Mouse (Mus musculus) Patski (cell line): Measurements from ENCODE around the gene Gart. TPM values are rescaled to one million over a fixed set of nuclear protein-coding genes. Genes with fewer than 3 reads are reported as not detected.

Experiments used
- ATAC-seq: fragments of 100-300 bp; one replicate; pipeline ENCODE4 v1.8.0; 2021
- CTCF ChIA-PET: fragments of 350-600 bp; sonication (Branson Sonifier 250); formaldehyde crosslinking; loops from one replicate; lab custom pipeline; 2022; ENCODE audit warnings: inconsistent platforms; lab: Charles Lee
- POLR2A ChIA-PET: fragments of 350-600 bp; sonication (Branson Sonifier 250); formaldehyde crosslinking; loops from one replicate; lab custom pipeline; 2022; ENCODE audit warnings: antibody characterized with exemption, inconsistent platforms; lab: Charles Lee
- DNase-seq: peaks from one replicate; pipeline ENCODE4 v3.0.0-alpha.2; 2011; ENCODE audit warnings: low read depth, low spot score
- H3K27me3 ChIP-seq: fragments of 371-371 bp; one replicate; pipeline ENCODE4 v1.5.1; 2021
- CTCF ChIP-seq: fragments of 100-300 bp; IDR thresholded peaks from one replicate; pipeline ENCODE4 v1.5.1; 2021
- in situ Hi-C: fragments of 300-500 bp; cut with MboI; formaldehyde crosslinking; loops from 3 replicates; pipeline ENCODE4 v1.11.1; 2018; ENCODE audit warnings: low pct_unique_long_range_greater_than_20kb, mixed read lengths
- polyA plus RNA-seq: library from polyadenylated mRNA; unstranded; gene quantifications from one replicate; pipeline ENCODE4 v1.2.3, GENCODE M21; 2021

Gene Gart
- polyA plus RNA-seq, 1 experiment from 2014 or later, result 79.5 TPM

DNA sequence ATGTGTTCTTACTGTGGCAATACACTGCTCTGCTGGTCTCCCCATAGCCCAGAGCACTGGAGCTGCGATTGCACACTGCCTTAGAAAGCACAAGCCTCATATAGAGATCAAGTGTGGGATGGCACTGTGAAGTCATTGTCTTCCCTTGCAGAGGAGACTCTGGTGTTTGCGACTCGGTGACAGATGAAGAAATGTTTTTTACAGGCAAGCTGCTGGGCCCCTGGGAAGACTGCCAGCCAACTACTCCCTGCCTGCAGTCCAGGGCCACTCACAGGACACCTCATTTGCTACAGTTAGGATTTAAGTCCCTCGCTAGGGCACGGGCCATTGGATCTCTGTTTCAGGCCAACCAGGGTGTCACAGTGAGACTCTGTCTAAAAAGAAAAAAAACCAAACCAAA, 14.3 kb downstream of the Gart start:
- CTCF ChIA-PET, result no interaction called here
- no peaks in the 10 kb centered on the region for H3K27me3 ChIP-seq
- TF ChIP-seq CTCF, result no peak
- DNase-seq (no peak), ATAC-seq (no peak)
- in situ Hi-C loops, result no loop called here
- POLR2A ChIA-PET, result no interaction called here

DNA sequence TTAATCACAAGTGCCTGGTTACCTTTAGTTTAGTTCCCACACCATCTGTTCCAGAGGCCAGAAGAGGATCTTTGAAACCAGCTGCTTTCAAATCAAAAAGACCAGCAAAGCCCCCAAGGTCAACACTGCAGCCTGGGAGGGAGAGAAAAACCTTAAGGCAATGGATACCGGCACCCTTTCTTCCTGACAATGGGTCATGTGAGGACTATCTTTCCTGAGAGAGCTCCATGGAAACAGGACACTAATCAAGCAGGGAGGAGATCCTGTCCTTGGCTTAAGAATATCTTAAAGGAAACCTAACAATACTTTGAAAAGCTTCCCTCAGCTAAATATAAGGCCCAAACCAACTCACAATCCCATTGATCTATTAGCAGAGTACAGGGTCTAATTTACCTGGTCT, 16.2 kb downstream of the Gart start:
- ATAC-seq (no peak), DNase-seq (no peak)
- no peak for TF ChIP-seq CTCF
- no peaks in the 10 kb centered on the region for H3K27me3 ChIP-seq
- POLR2A ChIA-PET, result no interaction called here
- in situ Hi-C loops, result no loop called here
- CTCF ChIA-PET, result no interaction called here

DNA sequence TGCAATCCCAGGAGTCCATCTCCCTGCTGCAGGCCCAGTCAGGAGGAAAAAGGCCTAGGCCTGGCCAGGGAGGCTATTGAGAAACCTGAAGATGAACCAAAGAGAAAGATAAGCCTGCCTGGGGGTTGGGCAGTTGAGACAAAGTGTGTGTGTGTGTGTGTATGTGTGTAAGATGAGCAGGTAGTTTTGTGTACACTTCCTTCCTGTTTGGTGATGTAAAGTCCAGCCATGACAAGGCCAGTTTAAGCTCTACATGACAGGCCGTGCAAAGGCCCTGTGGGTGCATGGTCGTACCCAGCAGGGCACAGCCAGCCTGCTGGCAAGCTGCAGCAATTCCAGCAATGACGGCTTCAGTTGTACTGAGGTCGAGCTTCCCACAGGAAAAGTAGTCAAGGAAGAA, 17.0 kb downstream of the Gart start:
- no peak for DNase-seq
- no peak for ATAC-seq
- POLR2A ChIA-PET, result interaction anchor here (0.6 kb wide), 1 partner anchor 16 kb away, joined by 4 read pairs; no protein-coding TSS in a partner anchor
- in situ Hi-C loops, result no loop called here
- CTCF ChIA-PET, result no interaction called here
- no peaks in the 10 kb centered on the region for H3K27me3 ChIP-seq
- TF ChIP-seq CTCF, result no peak

DNA sequence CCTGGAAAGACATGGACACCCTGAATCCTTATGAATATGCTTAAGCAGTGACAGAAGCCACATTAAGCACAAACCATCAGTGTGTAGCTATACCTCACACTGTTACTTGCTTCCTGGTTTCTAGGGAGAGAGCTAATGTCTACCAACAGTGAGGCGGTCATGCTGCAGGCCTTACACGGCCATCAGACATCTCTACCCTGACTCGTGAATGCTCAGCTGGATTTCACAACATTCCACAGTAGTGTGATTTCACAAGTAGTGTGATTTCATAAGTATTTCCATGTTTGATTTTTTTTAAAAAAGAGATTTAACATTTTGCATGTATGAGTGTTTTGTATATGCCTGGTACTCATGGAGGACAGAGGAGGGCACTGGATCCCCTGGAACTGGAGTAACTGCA, 18.1 kb downstream of the Gart start:
- no peak for TF ChIP-seq CTCF
- ATAC-seq (no peak), DNase-seq (no peak)
- in situ Hi-C loops, result no loop called here
- POLR2A ChIA-PET, result no interaction called here
- CTCF ChIA-PET, result no interaction called here
- no peaks in the 10 kb centered on the region for H3K27me3 ChIP-seq

DNA sequence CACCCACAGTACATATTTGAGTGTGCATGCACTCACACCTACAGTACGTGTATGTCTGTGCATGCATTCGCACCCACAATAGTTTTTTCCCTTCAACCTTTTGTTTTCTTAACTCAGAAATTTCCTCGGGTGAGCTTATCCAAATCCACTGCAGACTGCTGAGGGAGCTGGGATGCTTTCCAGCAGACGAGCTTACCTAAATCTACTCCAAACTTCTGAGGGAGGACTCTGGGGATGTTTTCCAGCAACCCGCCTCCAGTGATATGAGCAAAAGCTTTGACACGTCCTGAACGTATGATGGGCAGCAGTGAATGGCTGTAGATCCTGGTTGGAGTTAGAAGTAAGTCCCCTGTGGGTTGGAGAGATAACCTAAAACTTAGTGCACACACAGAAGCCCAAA, 18.9 kb downstream of the Gart start:
- TF ChIP-seq CTCF, result no peak
- CTCF ChIA-PET, result no interaction called here
- POLR2A ChIA-PET, result no interaction called here
- no peaks in the 10 kb centered on the region for H3K27me3 ChIP-seq
- no peak for ATAC-seq
- in situ Hi-C loops, result no loop called here
- no peak for DNase-seq

DNA sequence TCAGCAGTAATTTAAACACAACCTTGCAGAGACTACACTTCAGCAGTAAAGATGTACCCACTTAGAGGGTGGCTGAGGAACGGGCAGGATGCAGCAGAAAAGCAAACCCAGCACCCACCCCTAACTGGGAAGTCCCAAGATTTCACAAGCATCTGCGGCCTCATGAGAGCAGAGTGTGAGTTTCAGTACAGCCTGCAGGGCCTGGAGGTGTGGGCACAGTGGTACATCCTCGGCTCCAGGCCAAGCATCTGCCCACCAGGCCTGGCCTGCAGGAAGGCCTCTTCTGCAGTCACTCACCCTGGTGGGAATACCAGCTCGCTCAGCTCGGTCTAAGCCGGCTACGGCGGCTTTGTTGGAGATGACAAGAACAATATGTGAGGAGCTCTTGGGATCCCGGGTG, 23.7 kb downstream of the Gart start:
- H3K27me3 ChIP-seq, result no peaks in the 10 kb centered on the region
- POLR2A ChIA-PET, result no interaction called here
- no peak for TF ChIP-seq CTCF
- CTCF ChIA-PET, result no interaction called here
- ATAC-seq, result no peak
- in situ Hi-C loops, result no loop called here
- DNase-seq, result no peak

DNA sequence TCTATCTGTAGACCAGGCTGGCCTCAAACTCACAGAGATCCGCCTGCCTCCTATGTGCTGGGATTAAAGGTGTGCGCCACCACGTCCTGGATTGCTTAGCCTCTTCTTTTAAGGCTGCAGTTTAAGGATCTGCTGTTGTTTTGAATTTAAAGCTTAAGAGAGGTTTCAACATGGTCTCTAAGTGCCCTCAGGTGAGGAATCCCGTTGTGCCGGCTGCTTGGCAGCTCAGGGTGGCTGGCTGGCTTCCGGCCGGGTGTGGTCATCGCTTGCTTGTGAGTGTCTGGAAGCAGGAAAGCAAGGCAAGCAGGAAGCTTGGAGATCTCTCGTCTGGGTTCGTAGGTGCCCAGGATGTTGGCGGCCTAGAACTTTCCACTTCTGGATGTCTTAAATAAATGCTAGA, 25.8 kb downstream of the Gart start:
- H3K27me3 ChIP-seq, result no peaks in the 10 kb centered on the region
- in situ Hi-C loops, result no loop called here
- CTCF ChIA-PET, result interaction anchor here (0.6 to 1.6 kb wide), 2 partner anchors 10 to 18 kb away, joined by 3 to 4 read pairs; no protein-coding TSS in a partner anchor
- TF ChIP-seq CTCF, result no peak
- no peak for DNase-seq
- POLR2A ChIA-PET, result no interaction called here
- no peak for ATAC-seq

DNA sequence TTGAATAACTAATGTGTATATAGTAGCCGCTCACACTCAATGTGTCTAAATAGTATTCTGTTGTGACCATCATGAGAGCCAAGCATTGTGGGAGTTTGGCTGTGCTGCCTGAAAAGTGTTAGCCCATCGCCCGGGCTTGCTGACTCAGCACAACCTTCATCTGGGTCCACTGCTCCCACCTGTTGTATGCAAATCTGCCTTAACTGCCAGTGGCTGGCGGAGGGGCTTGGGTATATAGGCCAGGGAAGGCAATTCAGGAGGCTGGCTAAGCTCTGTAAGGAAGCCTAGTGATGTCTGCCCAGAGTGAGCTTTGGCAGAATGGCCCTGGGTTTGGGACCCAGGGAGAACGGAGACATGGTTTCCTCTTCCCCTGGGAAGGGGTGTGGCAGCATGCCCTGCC, 26.6 kb downstream of the Gart start:
- DNase-seq, result no peak
- in situ Hi-C loops, result no loop called here
- CTCF ChIA-PET, result interaction anchor here (1.6 kb wide), 1 partner anchor 19 kb away, joined by 4 read pairs; no protein-coding TSS in a partner anchor
- no peak for ATAC-seq
- TF ChIP-seq CTCF, result no peak
- no peaks in the 10 kb centered on the region for H3K27me3 ChIP-seq
- POLR2A ChIA-PET, result no interaction called here

DNA sequence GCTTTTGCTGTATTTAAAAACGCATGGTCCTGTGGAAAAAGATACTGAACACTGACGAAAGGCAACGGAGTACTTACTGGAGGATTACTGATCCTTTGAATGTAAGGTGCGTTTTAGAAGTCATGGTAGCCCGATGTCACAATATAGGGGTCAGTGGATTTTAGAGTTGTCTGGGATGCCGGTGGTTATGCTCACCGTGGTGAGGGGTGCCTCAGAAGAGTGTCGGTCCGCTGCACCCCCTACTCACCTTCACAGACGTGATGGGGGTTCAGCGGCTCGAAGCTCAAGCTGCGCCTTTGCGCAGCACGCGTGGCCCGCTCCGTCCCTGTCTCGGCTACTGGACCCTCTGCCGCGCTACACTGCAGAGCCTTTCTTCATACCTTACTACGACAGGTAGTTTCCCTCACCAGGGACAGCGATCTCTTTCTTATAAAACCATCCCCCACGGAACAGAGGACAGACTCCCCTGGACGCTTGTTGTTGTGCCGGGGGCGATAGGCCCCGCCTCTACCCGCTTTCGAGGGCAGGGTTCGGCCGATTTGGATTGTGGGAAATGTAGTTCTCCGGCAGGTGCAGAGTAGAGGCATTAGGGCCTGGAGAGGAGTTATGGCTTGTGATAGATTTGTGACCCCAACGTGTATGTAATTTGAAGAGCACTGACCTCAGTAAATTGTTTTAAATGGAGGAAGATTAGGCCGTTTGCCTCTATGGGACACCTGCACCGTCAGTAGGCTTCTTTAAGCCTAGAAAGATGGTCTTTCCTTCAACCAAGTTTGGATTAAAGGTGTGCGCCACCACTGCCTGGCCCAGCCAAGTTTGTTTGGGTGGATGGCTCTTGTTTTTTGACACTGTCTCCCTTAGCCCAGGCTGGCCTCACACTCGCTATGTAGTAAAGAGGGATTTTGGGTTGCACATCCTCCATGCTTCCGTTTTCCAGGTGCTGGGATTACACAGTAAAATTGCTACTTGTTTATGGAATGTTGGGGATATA, 27.9 kb downstream of the Gart start, which contains the start of gene Dnajc28:
Gene Dnajc28 (minus strand): TSS at position 516 of the 991 bp plus-strand sequence.
- DNase-seq (no peak), ATAC-seq (peak; percentile 58)
- CTCF ChIA-PET, result interaction anchor here (1.6 kb wide), 1 partner anchor 13 kb away, joined by 3 read pairs; no protein-coding TSS in a partner anchor
- POLR2A ChIA-PET, result interaction anchor here (0.5 kb wide), 1 partner anchor 28 kb away, joined by 3 read pairs; the partner anchor contains the start of gene Gart
- in situ Hi-C loops, result no loop called here
- no peaks in the 10 kb centered on the region for H3K27me3 ChIP-seq
- TF ChIP-seq CTCF, result no peak

DNA sequence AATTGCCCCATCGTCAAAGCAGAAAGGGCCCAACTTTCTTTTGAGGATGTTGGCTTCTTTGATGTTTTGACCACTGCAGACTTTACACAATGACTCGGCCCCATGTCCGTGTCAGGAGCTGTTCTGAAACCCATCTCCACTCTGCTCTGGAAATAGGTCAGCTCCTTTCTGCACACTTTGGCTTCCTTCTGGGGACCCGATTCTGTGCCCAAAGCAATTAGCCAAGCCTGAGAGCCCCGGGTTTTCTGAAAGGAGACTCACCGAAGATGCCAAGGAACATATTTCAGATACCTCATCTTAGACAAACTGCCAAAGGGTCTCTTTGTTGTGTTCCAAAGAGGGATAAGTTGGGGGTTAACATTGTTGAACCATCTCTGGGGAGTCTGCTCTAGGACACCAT, 32.2 kb downstream of the Gart start:
- TF ChIP-seq CTCF, result no peak
- ChIA-PET CTCF (interaction anchor here (0.9 to 1.7 kb wide), 2 partner anchors 10 to 17 kb away, joined by 4 read pairs; partner anchors contain the start of gene Tmem50b), POLR2A (interaction anchor here (1.1 kb wide), 1 partner anchor 15 kb away, joined by 4 read pairs; no protein-coding TSS in a partner anchor)
- in situ Hi-C loops, result no loop called here
- no peaks in the 10 kb centered on the region for H3K27me3 ChIP-seq
- ATAC-seq, result no peak
- DNase-seq, result no peak

DNA sequence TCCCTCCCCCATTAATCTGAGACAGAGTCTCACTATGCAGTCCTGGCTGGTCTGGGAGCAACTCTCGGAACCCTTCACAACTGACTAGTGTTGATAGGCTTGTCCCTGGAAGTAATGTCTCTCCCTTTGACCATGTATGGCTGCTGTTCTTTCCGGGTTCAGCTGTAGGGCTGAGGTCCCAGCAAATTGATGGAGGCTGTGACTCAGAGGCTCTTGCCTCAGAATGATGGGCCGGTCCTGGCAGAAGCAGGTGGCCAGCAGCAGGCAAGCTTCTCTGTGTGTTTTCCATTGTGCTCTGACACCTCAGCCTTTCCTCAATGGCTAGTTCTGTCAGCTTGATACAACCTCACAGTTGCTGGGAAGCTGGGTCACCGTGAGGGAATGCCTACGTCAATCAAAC, 34.2 kb downstream of the Gart start:
- DNase-seq (no peak), ATAC-seq (no peak)
- no peak for TF ChIP-seq CTCF
- in situ Hi-C loops, result no loop called here
- ChIA-PET POLR2A (no interaction called here), CTCF (interaction anchor here (1.7 kb wide), 1 partner anchor 15 kb away, joined by 4 read pairs; the partner anchor contains the start of gene Tmem50b)
- no peaks in the 10 kb centered on the region for H3K27me3 ChIP-seq
